Mouse (Mus musculus) left cerebral cortex, adult 2 months (tissue): ENCODE results near the gene Slc16a3. TPM values are rescaled to one million over a fixed set of nuclear protein-coding genes. Genes with fewer than 3 reads are reported as not detected.

Source experiments
- DNase-seq, 2 experiments: peaks; one replicate each; pipeline ENCODE4 v3.0.0; 2021 to 2022; ENCODE audit warnings: low spot score in 2 of 2, mixed read lengths in 1 of 2; ENCODE audit errors: extremely low spot score in 1 of 2
- H3K27ac ChIP-seq: fragments of 200-600 bp; 2 replicates; pipeline ENCODE4 v1.8.1; 2022
- H3K4me3 ChIP-seq: fragments of 200-600 bp; 2 replicates; pipeline ENCODE4 v1.8.1; 2022
- CTCF ChIP-seq: fragments of 200-600 bp; IDR thresholded peaks from 2 replicates; pipeline ENCODE4 v1.8.1; 2022; ENCODE audit warnings: antibody characterized with exemption, mild to moderate bottlenecking, moderate library complexity
- intact Hi-C: fragments of 180-260 bp; cut with DNase I; formaldehyde crosslinking; loops from one replicate; pipeline ENCODE4 v1.15.1; 2025
- total RNA-seq, 2 experiments: library from RNA; stranded (reverse); gene quantifications; 2 replicates each; pipeline ENCODE4 v1.2.3; 2021

Slc16a3 gene
- total RNA-seq, 2 experiments from 2014 or later, result 3.3 to 4.5 TPM

DNA sequence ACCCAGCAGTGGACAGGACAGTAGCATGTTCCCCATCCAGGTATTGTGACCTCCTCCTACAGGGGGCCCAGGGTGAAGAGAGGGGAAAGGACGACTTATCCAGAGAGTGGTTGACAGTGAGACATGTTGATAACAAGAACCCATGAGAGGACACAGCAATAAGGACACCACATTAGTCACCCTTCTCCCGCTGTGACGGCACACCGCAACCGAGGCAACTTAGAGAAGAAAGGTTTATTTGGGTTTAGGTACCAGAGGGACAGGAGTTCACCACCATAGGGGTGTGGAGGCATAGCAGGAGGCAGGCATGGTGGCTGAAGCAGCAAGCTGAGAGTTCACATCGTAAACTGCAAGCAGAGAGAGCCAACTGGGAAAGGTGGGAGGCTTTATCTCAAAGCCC lies 57.9 kb downstream of the Slc16a3 start:
- TF ChIP-seq CTCF, result no peak
- no peak for DNase-seq
- no peak overlapping the region for H3K27ac ChIP-seq
- intact Hi-C loops, result no loop called here
- H3K4me3 ChIP-seq, result no peak overlapping the region

DNA sequence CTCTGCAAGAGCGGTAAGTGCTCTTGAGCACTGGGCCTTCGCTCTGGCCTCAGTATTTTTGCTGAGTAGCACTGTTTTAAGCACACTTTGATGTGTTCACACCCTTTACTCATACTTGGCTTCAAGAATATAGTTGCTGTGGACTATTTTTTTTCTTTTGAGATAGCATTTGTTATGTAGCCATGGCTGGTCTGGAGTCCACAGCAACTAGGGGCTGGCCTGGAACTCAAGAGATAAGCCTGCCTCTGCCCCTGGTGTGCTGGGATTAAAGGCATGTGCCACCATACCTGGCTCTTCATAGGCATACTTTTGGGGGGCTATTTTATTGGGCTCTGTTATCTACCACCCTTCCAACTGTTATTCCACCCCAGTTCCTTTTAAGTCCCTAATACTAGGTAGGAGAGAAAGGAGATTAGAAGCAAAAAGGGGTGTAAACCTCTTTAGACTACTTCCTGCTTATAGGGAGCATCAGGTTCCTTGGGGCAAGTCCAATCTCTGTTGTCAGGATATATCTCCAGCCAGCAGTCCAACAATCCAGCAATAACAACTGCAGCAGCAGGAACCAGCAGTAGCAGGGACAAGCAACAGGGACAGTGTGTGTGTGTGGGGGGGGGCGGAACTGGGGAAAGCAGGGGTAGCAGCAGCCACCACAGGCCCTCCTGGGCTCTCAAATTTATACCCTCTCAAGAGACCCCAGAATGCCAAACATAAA lies 61.9 kb downstream of the Slc16a3 start:
- no peak for DNase-seq
- Histone ChIP-seq H3K27ac (no peak overlapping the region), H3K4me3 (no peak overlapping the region)
- intact Hi-C loops, result no loop called here
- TF ChIP-seq CTCF, result no peak

Other genes with a start within 250 kb of the Slc16a3 start
- 10 to 100 TPM; 18.9 to 21.3 TPM for gene Cenpx, start 234.7 kb upstream of the Slc16a3 start, total RNA-seq
- gene Lrrc45, start 234.6 kb upstream of the Slc16a3 start, total RNA-seq, result 10 to 100 TPM; 61.4 to 62.3 TPM
- gene Rac3, start 227.0 kb upstream of the Slc16a3 start, total RNA-seq, result 10 to 100 TPM; 34.0 to 39.6 TPM
- gene Dcxr, start 221.2 kb upstream of the Slc16a3 start, total RNA-seq, result 1 to 10 TPM; 7.1 to 8.4 TPM
- gene Cbr2, start 216.4 kb upstream of the Slc16a3 start, total RNA-seq, result 1 to 10 TPM; 1.9 to 3.0 TPM
- 10 to 100 TPM; 27.5 to 57.3 TPM for gene Hmga1b, start 185.7 kb upstream of the Slc16a3 start, total RNA-seq
- gene Rfng, start 164.3 kb upstream of the Slc16a3 start, total RNA-seq, result 10 to 100 TPM; 60.7 to 63.2 TPM
- gene Gps1, start 164.2 kb upstream of the Slc16a3 start, total RNA-seq, result 100 to 1,000 TPM; 139 to 145 TPM
- 10 to 100 TPM; 45.8 to 47.6 TPM for gene Dus1l, start 152.1 kb upstream of the Slc16a3 start, total RNA-seq
- 100 to 1,000 TPM; 177 to 197 TPM for gene Fasn, start 123.9 kb upstream of the Slc16a3 start, total RNA-seq
- 1 to 10 TPM; 8.5 to 9.5 TPM for gene Ccdc57, start 15.6 kb upstream of the Slc16a3 start, total RNA-seq
- gene Csnk1d, start 42.9 kb downstream of the Slc16a3 start, total RNA-seq, result 100 to 1,000 TPM; 126 to 132 TPM
- gene Cd7, start 90.9 kb downstream of the Slc16a3 start, total RNA-seq, result 1 to 10 TPM; 2.2 to 3.0 TPM
- gene Sectm1b, start 115.1 kb downstream of the Slc16a3 start, total RNA-seq, result not detected
- gene Sectm1a, start 132.7 kb downstream of the Slc16a3 start, total RNA-seq, result not detected
- not detected for gene Tex19.2, start 170.2 kb downstream of the Slc16a3 start, total RNA-seq
- not detected for gene Tex19.1, start 197.7 kb downstream of the Slc16a3 start, total RNA-seq
- under 1 TPM in 1 of 2 experiments, not detected in 1; 0.21 TPM for gene Uts2r, start 211.8 kb downstream of the Slc16a3 start, total RNA-seq